ENCODE assay signal across 8 mouse cellular contexts in genomic region chr2:32259657-32260417, GRCm38 (mm10). TPM values are rescaled to one million over a fixed set of nuclear protein-coding genes. Genes with fewer than 3 reads are reported as not detected.
DNase-seq lines count a peak whose midpoint lies in the region; ATAC-seq and TF ChIP-seq lines count a peak whose summit lies in the region.

Gene Uck1, minus strand, starts transcription at chr2:32260159.

- H3K9me3 ChIP-seq in heart, embryonic 12.5 days (replicated peaks): no peaks in the 10 kb centered on the region
- no peaks in the 10 kb centered on the region for H3K9me3 ChIP-seq in kidney, postnatal 0 days (replicated peaks; ENCODE audit: low read length)
- no peaks in the 10 kb centered on the region for H3K9me3 ChIP-seq in liver, embryonic 11.5 days (ENCODE audit: control insufficient read depth, low read length)
- no peaks in the 10 kb centered on the region for H3K9me3 ChIP-seq in stomach, embryonic 14.5 days (ENCODE audit: control insufficient read depth, low read depth, low read length)

- H3K4me2 ChIP-seq in heart, embryonic 12.5 days: peak within 1 kb of the TSS; percentile 89
- H3K4me2 ChIP-seq in kidney, postnatal 0 days (ENCODE audit: low read length): peak within 1 kb of the TSS; percentile 62
- H3K4me2 ChIP-seq in liver, embryonic 11.5 days: peak within 1 kb of the TSS; percentile 91
- H3K4me2 ChIP-seq in stomach, embryonic 14.5 days (replicated peaks; ENCODE audit: low read depth, low read length): peak within 1 kb of the TSS; percentile 64

- WGBS in heart, embryonic 12.5 days: 1% methylated on average over 59 of the region's 59 CpGs
- under 1% methylated on average over 59 of the region's 59 CpGs for WGBS in kidney, postnatal 0 days
- WGBS in liver, embryonic 11.5 days: 2% methylated on average over 59 of the region's 59 CpGs
- WGBS in stomach, embryonic 14.5 days: 2% methylated on average over 59 of the region's 59 CpGs

- H3K27ac ChIP-seq in heart, embryonic 12.5 days (ENCODE audit: poor library complexity, severe bottlenecking): peak within 1 kb of the TSS; percentile 31
- peak within 1 kb of the TSS; percentile 68 for H3K27ac ChIP-seq in kidney, postnatal 0 days
- peak within 1 kb of the TSS; percentile 63 for H3K27ac ChIP-seq in liver, embryonic 11.5 days (ENCODE audit: low read depth, low read length)
- H3K27ac ChIP-seq in stomach, embryonic 14.5 days (ENCODE audit: low read length): peak within 1 kb of the TSS; percentile 61; the same call in 1 of the 2 replicates

- no peaks in the 10 kb centered on the region for H3K27me3 ChIP-seq in heart, embryonic 12.5 days (replicated peaks)
- no peaks in the 10 kb centered on the region for H3K27me3 ChIP-seq in kidney, postnatal 0 days (ENCODE audit: insufficient read depth, low read length)
- no peaks in the 10 kb centered on the region for H3K27me3 ChIP-seq in liver, embryonic 11.5 days (replicated peaks; ENCODE audit: control insufficient read depth, insufficient read depth, low read length)
- H3K27me3 ChIP-seq in stomach, embryonic 14.5 days (ENCODE audit: control insufficient read depth, insufficient read depth, low read length): no peaks in the 10 kb centered on the region

- peaks cover 12% of the 10 kb centered on the region for H3K4me1 ChIP-seq in heart, embryonic 12.5 days (replicated peaks)
- H3K4me1 ChIP-seq in kidney, postnatal 0 days (replicated peaks; ENCODE audit: insufficient read depth, low read length): peaks cover 3% of the 10 kb centered on the region; the same call in 1 of the 2 replicates
- peaks cover 14% of the 10 kb centered on the region for H3K4me1 ChIP-seq in liver, embryonic 11.5 days (replicated peaks; ENCODE audit: control insufficient read depth, insufficient read depth, low read length)
- H3K4me1 ChIP-seq in stomach, embryonic 14.5 days (ENCODE audit: control insufficient read depth, insufficient read depth, low read length): peaks cover 8% of the 10 kb centered on the region

- H3K9ac ChIP-seq in heart, embryonic 12.5 days: peak within 1 kb of the TSS; percentile 88
- H3K9ac ChIP-seq in kidney, postnatal 0 days (ENCODE audit: low read depth, low read length): peak within 1 kb of the TSS; percentile 68
- H3K9ac ChIP-seq in liver, embryonic 11.5 days (ENCODE audit: low read depth, low read length): peak within 1 kb of the TSS; percentile 89
- H3K9ac ChIP-seq in stomach, embryonic 14.5 days (replicated peaks; ENCODE audit: low read depth, low read length): peak within 1 kb of the TSS; percentile 74

- DNase-seq in B cell, adult 2 months: peak; percentile 87 to 90
- DNase-seq in brain, adult 2 months (ENCODE audit: low read depth, low spot score): peak; percentile 97
- peak; percentile 92 for DNase-seq in kidney, postnatal 0 days (ENCODE audit: low spot score)
- peak; percentile 90 for DNase-seq in liver, embryonic 11.5 days (ENCODE audit: low spot score)
- peak; percentile 92 for DNase-seq in naive thymus-derived CD4-positive, alpha-beta T cell, adult 2 months (ENCODE audit: low read depth)

- peak; percentile 91 for ATAC-seq in erythroblast, adult 5-6 weeks (replicated peaks; ENCODE audit: low FRiP score, poor library complexity, severe bottlenecking)
- ATAC-seq in heart, embryonic 12.5 days (ENCODE audit: insufficient number of reproducible peaks, low FRiP score): peak; percentile 93
- peak; percentile 89 for ATAC-seq in kidney, postnatal 0 days (replicated peaks; ENCODE audit: low FRiP score, low read depth)
- peak; percentile 97 for ATAC-seq in liver, embryonic 11.5 days (replicated peaks; ENCODE audit: low FRiP score)
- ATAC-seq in stomach, embryonic 14.5 days (ENCODE audit: insufficient number of reproducible peaks, insufficient read depth, low FRiP score, low read depth): peak; percentile 93

- peaks cover 30% of the 10 kb centered on the region for H3K36me3 ChIP-seq in heart, embryonic 12.5 days
- H3K36me3 ChIP-seq in kidney, postnatal 0 days (ENCODE audit: insufficient read depth, low read length): peaks cover 15% of the 10 kb centered on the region
- peaks cover 19% of the 10 kb centered on the region for H3K36me3 ChIP-seq in liver, embryonic 11.5 days (ENCODE audit: control insufficient read depth, insufficient read depth, low read length)
- H3K36me3 ChIP-seq in stomach, embryonic 14.5 days (ENCODE audit: control insufficient read depth, insufficient read depth, low read length): peaks cover 20% of the 10 kb centered on the region

- no peak for TF ChIP-seq CTCF in kidney, postnatal 0 days (IDR thresholded peaks at IDR 0.05; ENCODE audit: low read depth)

- peak within 1 kb of the TSS; percentile 78 for H3K4me3 ChIP-seq in heart, embryonic 12.5 days
- H3K4me3 ChIP-seq in kidney, postnatal 0 days (replicated peaks; ENCODE audit: low read depth, low read length): peak within 1 kb of the TSS; percentile 63
- H3K4me3 ChIP-seq in liver, embryonic 11.5 days (ENCODE audit: low read depth, low read length): peak within 1 kb of the TSS; percentile 92
- peak within 1 kb of the TSS; percentile 85 for H3K4me3 ChIP-seq in stomach, embryonic 14.5 days (ENCODE audit: low read depth, low read length)

RNA-seq across cellular contexts. Expression of gene Uck1, which starts in this region (rescaled TPM):
- 0.96 and 3.1 TPM in 2 replicates for total RNA-seq in erythroblast, adult 5-6 weeks (2015; ENCODE audit: low replicate concordance)
- 4.0 and 11.6 TPM in 2 replicates for total RNA-seq in erythroblast, adult 5-6 weeks (2017; ENCODE audit: low replicate concordance)
- polyA plus RNA-seq in heart, embryonic 12.5 days (2016; fragmentation: Nextera tagmentation; extraction: Ambion mirVana): 42.7 and 44.2 TPM in 2 replicates
- 57.9 and 66.7 TPM in 2 replicates for polyA plus RNA-seq in kidney, postnatal 0 days (2015; fragmentation: Nextera tagmentation; extraction: Ambion mirVana)
- polyA plus RNA-seq in liver, embryonic 11.5 days (2014; fragmentation: Nextera tagmentation; extraction: Ambion mirVana): 57.3 and 59.5 TPM in 2 replicates
- polyA plus RNA-seq in stomach, embryonic 14.5 days (2014; fragmentation: Nextera tagmentation; extraction: Ambion mirVana): 64.7 and 65.3 TPM in 2 replicates

Comparison
In these comparisons a context has a peak if more than half of its experiments do, and no peak if none do; other contexts are left out.
1. Peak in every context shown above with its lines: DNase-seq, ATAC-seq, H3K4me3 ChIP-seq and H3K27ac ChIP-seq.